Mouse (Mus musculus): ENCODE measurements around the gene Tagap1. TPM values are rescaled to one million over a fixed set of nuclear protein-coding genes. Genes with fewer than 3 reads are reported as not detected.
A peak's percentile ranks its signal among the peaks of the same experiment; 100 is the strongest.
"Not testable (repeated sequence)": the region's sequence is repeated elsewhere in the genome, so short reads cannot be mapped to it uniquely, and the experiment has no call there.

Tagap1 gene
- 48.8 and 50.1 TPM in 2 replicates for polyA plus RNA-seq (2015; fragmentation: Nextera tagmentation; extraction: Ambion mirVana)

DNA sequence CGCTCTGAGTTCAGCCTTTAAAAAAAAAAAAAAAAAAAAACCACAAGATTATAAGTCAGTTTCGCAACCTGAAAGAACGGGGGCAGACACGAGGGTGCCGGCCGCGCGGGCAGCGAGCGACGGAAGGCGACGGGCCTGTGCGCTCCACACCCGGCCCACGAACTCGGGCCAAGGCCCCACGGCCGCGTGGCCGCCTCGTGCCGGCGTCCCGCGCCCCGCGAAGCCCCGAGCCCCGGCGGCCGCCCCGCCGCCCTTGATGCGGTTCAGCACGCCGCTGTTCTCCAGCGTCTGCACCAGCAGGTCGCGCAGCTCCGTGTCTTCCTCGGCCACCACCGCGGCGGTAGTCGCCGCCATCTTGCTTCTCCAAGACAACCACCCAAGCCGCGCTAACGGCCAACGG, at the start of gene Tagap1:
Gene Tagap1 (minus strand): TSS at position 381 of the 400 bp plus-strand sequence.
- peak within 1 kb of the TSS; percentile 67 for H3K9ac ChIP-seq
- 1% methylated on average over 44 of the region's 51 CpGs for WGBS
- ATAC-seq, result not testable (repeated sequence)

DNA sequence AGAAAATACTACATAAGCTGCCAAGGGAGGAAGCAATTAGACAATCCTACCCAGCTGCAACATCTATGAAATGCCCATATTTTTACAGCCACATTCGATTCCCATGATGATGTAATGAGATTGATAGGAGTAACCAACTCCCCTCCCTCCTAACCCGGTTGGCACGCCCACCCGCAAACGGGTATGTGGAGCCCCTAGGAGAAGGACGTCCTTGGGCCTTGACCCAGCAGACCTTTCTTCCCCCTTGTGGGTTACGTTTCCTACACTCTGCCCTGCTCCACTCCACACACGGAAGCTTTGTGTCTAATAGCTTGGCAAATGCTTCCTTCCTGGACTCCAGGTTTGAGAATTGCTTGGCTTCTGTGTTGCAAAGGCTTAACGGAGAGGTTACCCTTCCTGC, 48.9 kb upstream of the Tagap1 start:
- not testable (repeated sequence) for H3K27ac ChIP-seq; H3K4me3 ChIP-seq; H3K4me1 ChIP-seq; H3K36me3 ChIP-seq (ENCODE audit: poor library complexity, severe bottlenecking); ATAC-seq; H3K9me3 ChIP-seq (replicated peaks); H3K27me3 ChIP-seq; H3K4me2 ChIP-seq; H3K9ac ChIP-seq
- WGBS, result 87% methylated on average over 6 of the region's 9 CpGs

More for the DNA sequence above, at the start of gene Tagap1:
- H3K9me3 ChIP-seq (replicated peaks); H3K36me3 ChIP-seq (ENCODE audit: poor library complexity, severe bottlenecking); H3K27me3 ChIP-seq; H3K4me1 ChIP-seq; H3K27ac ChIP-seq: not testable (repeated sequence)
- H3K4me3 ChIP-seq, result peak within 1 kb of the TSS; percentile 51
- peak within 1 kb of the TSS; percentile 56 for H3K4me2 ChIP-seq

GRCm38 (mm10) chr17:7009440-7009839, 48.5 kb upstream of the Tagap1 start:
- ATAC-seq; H3K36me3 ChIP-seq (ENCODE audit: poor library complexity, severe bottlenecking); H3K27me3 ChIP-seq; H3K27ac ChIP-seq; H3K4me3 ChIP-seq; H3K4me2 ChIP-seq; H3K9ac ChIP-seq; H3K9me3 ChIP-seq (replicated peaks); H3K4me1 ChIP-seq: not testable (repeated sequence)
- WGBS, result no CpG with 5 or more reads among the region's 7 CpGs

GRCm38 (mm10) chr17:7008885-7009284, 47.9 kb upstream of the Tagap1 start:
- not testable (repeated sequence) for H3K4me3 ChIP-seq; H3K9ac ChIP-seq; ATAC-seq; H3K4me1 ChIP-seq; H3K9me3 ChIP-seq (replicated peaks); H3K4me2 ChIP-seq; H3K27ac ChIP-seq; H3K36me3 ChIP-seq (ENCODE audit: poor library complexity, severe bottlenecking); H3K27me3 ChIP-seq

- not testable (repeated sequence) for H3K4me3 ChIP-seq; H3K9me3 ChIP-seq (replicated peaks); H3K9ac ChIP-seq; H3K4me2 ChIP-seq; H3K27ac ChIP-seq; H3K4me1 ChIP-seq; H3K27me3 ChIP-seq; ATAC-seq; H3K36me3 ChIP-seq (ENCODE audit: poor library complexity, severe bottlenecking)
- 23% methylated on average over 3 of the region's 4 CpGs for WGBS
Measured at GRCm38 (mm10) chr17:7005646-7006045, 44.7 kb upstream of the Tagap1 start.

DNA sequence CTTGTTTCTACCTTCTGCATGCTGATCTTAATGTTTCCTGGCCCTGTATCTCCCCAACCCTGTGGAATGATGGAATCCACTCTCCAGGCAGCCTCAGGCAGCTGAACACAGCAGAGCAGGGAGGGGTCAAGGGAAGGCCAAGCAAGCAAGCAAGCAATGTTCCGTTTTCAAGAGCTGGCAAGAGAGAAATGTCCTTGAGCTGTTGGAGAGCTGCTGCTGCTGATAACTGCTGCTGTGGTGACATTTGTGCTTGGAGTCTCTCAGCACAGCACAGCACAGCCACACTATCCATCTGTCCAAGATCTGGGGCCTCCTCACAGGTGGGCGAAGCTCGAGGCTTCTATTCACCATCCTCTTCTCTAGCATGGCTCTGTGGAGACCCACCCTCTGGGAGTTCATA, 42.4 kb upstream of the Tagap1 start:
- H3K9ac ChIP-seq; H3K4me2 ChIP-seq; H3K4me1 ChIP-seq; H3K4me3 ChIP-seq; H3K27ac ChIP-seq; H3K36me3 ChIP-seq (ENCODE audit: poor library complexity, severe bottlenecking); ATAC-seq; H3K9me3 ChIP-seq (replicated peaks); H3K27me3 ChIP-seq: not testable (repeated sequence)
- WGBS, result no CpG with 5 or more reads among the region's 3 CpGs

GRCm38 (mm10) chr17:7001790-7002585, 41.0 kb upstream of the Tagap1 start:
- not testable (repeated sequence) for H3K27me3 ChIP-seq; H3K9me3 ChIP-seq (replicated peaks); H3K4me2 ChIP-seq; ATAC-seq; H3K9ac ChIP-seq; H3K4me1 ChIP-seq; H3K27ac ChIP-seq; H3K36me3 ChIP-seq (ENCODE audit: poor library complexity, severe bottlenecking); H3K4me3 ChIP-seq
- 87% methylated on average over 8 of the region's 12 CpGs for WGBS

DNA sequence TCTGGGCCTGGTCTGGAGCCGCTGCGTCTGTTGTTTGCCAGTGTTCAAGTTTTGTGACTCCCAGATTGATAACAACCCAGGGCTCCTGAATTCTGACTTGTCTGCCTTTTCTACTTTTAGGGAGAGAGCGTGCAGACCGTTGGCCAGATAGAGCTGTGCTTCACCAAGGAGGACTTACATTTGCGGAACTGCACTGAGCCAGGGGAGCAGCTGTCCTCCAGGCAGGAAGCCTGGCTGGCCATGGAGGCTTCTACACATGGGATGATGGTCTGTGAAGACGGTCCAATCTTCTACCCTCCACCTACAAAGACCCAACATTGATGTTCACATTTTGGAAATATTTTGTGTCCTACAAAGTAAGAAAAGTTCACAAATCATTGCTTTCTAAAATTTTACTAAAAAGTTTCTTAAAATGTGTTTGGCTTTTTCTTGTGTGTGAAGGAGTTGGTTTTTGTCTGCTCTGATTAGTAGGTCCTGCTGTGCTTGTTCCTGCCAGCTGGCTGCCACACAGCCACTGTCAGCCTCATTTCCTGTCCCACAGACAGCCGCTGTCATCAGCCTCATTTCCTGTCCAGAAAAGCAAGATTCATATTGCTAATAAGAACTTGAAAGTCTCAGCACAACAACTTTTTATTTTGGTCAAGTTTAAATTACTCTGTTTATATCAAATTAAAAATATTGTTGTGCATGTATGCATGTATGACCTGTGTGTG, 37.0 kb upstream of the Tagap1 start:
- H3K4me2 ChIP-seq, H3K27me3 ChIP-seq: not testable (repeated sequence)
- WGBS, result 78% methylated on average over 1 of the region's 7 CpGs

DNA sequence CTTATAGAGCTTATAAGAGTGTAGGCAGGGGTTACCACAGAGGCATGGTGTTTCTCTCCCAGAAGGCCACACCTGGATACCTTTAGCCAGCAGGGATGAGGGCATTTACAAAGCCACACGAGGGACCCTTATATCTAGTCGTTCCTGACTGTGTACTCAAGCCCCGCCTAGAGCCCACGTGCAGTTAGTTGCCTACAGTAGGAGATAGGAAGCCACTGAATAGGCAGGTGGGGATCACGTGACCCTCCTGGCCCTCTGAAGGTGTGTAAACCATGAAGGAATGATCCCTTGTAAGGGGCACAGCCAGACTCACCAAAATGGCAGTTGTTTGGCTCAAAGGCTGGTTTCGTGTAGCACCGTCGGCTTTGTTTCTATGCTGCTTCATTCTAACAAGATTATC, 35.9 kb upstream of the Tagap1 start:
- not testable (repeated sequence) for H3K36me3 ChIP-seq (ENCODE audit: poor library complexity, severe bottlenecking); H3K27ac ChIP-seq; H3K9me3 ChIP-seq (replicated peaks); H3K4me2 ChIP-seq; H3K4me1 ChIP-seq; H3K4me3 ChIP-seq; ATAC-seq; H3K27me3 ChIP-seq; H3K9ac ChIP-seq
- WGBS, result 84% methylated on average over 8 of the region's 8 CpGs

More for the DNA sequence above, 37.0 kb upstream of the Tagap1 start:
- H3K36me3 ChIP-seq (ENCODE audit: poor library complexity, severe bottlenecking); H3K9me3 ChIP-seq (replicated peaks); H3K4me3 ChIP-seq; ATAC-seq; H3K27ac ChIP-seq; H3K4me1 ChIP-seq; H3K9ac ChIP-seq: not testable (repeated sequence)

GRCm38 (mm10) chr17:6995504-6995903, 34.5 kb upstream of the Tagap1 start:
- H3K27ac ChIP-seq; H3K4me1 ChIP-seq; H3K27me3 ChIP-seq; H3K9me3 ChIP-seq (replicated peaks); ATAC-seq; H3K36me3 ChIP-seq (ENCODE audit: poor library complexity, severe bottlenecking); H3K4me3 ChIP-seq; H3K4me2 ChIP-seq; H3K9ac ChIP-seq: not testable (repeated sequence)
- WGBS, result no CpG with 5 or more reads among the region's 6 CpGs

DNA sequence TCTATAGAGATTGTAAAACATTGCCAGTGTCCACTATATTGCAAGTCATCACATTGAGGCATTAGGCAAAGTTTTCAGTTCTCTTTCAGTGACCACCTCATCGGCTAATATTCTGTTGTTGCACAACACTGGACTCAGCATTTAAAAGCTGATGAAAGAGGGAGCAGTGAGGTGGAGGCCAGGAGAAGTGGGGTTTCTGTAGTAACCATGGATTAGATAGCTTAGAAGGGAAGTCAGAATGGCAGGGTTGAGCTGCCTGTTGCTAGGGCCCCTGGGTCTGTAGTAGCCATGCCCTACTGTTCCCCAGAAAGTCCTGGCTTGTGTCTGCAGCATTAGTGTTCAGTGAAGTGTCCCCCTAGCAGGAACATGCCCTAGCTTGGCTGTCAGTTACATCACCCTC, 25.2 kb upstream of the Tagap1 start:
- H3K27me3 ChIP-seq; H3K9me3 ChIP-seq (replicated peaks); H3K27ac ChIP-seq; H3K4me2 ChIP-seq; ATAC-seq; H3K4me1 ChIP-seq; H3K4me3 ChIP-seq; H3K36me3 ChIP-seq (ENCODE audit: poor library complexity, severe bottlenecking); H3K9ac ChIP-seq: not testable (repeated sequence)
- 97% methylated on average over 1 of the region's 1 CpGs for WGBS

- not testable (repeated sequence) for ATAC-seq, H3K27ac ChIP-seq
- 94% methylated on average over 5 of the region's 8 CpGs for WGBS
Measured at GRCm38 (mm10) chr17:6980144-6980543, 19.2 kb upstream of the Tagap1 start.

More at GRCm38 (mm10) chr17:6980144-6980543, 19.2 kb upstream of the Tagap1 start:
- not testable (repeated sequence) for H3K27me3 ChIP-seq; H3K36me3 ChIP-seq (ENCODE audit: poor library complexity, severe bottlenecking); H3K4me1 ChIP-seq; H3K4me2 ChIP-seq; H3K9ac ChIP-seq; H3K9me3 ChIP-seq (replicated peaks); H3K4me3 ChIP-seq
